Mouse (Mus musculus): Measurements from ENCODE around the gene Ypel4. TPM values are rescaled to one million over a fixed set of nuclear protein-coding genes. Genes with fewer than 3 reads are reported as not detected.

Ypel4 gene
- 18.9 and 19.8 TPM in 2 replicates for polyA plus RNA-seq (2015; fragmentation: Nextera tagmentation; extraction: Ambion mirVana)

GRCm38 (mm10) chr2:84733579-84734300 is at the start of gene Ypel4:
Ypel4 (plus strand) TSS chr2:84734058.
- H3K4me1 ChIP-seq (replicated peaks): peaks cover 52% of the 10 kb centered on the region
- H3K4me3 ChIP-seq: peak within 1 kb of the TSS; percentile 66
- no peaks in the 10 kb centered on the region for H3K9me3 ChIP-seq
- H3K27ac ChIP-seq (replicated peaks): peak within 1 kb of the TSS; percentile 87
- peak; percentile 82 for ATAC-seq (ENCODE audit: low FRiP score, low read depth)
- H3K36me3 ChIP-seq: no peaks in the 10 kb centered on the region
- peak within 1 kb of the TSS; percentile 67 for H3K4me2 ChIP-seq
- peak within 1 kb of the TSS; percentile 83 for H3K9ac ChIP-seq
- 3% methylated on average over 8 of the region's 8 CpGs for WGBS
- H3K27me3 ChIP-seq: no peaks in the 10 kb centered on the region

- Histone ChIP-seq H3K36me3 (peaks cover 78% of the 10 kb centered on the region), H3K9ac (no peak overlapping the region), H3K4me2 (no peak overlapping the region), H3K9me3 (no peaks in the 10 kb centered on the region), H3K4me3 (no peak overlapping the region), H3K27ac (replicated peaks) (no peak overlapping the region), H3K27me3 (no peaks in the 10 kb centered on the region), H3K4me1 (replicated peaks) (no peaks in the 10 kb centered on the region)
- ATAC-seq (ENCODE audit: low FRiP score, low read depth): no peak
- 79% methylated on average over 2 of the region's 2 CpGs for WGBS
Measured at GRCm38 (mm10) chr2:84688080-84688844, 45.6 kb upstream of the Ypel4 start.

GRCm38 (mm10) chr2:84690050-84690449 is 43.8 kb upstream of the Ypel4 start:
- no peak; the same call in 1 of the 2 replicates for ATAC-seq (ENCODE audit: low FRiP score, low read depth)
- no peaks in the 10 kb centered on the region for H3K9me3 ChIP-seq
- H3K4me3 ChIP-seq: no peak overlapping the region
- H3K27me3 ChIP-seq: no peaks in the 10 kb centered on the region
- H3K4me1 ChIP-seq (replicated peaks): no peaks in the 10 kb centered on the region
- H3K27ac ChIP-seq (replicated peaks): no peak overlapping the region
- WGBS: 89% methylated on average over 12 of the region's 12 CpGs
- peaks cover 89% of the 10 kb centered on the region for H3K36me3 ChIP-seq
- no peak overlapping the region for H3K4me2 ChIP-seq
- H3K9ac ChIP-seq: no peak overlapping the region

- peaks cover 63% of the 10 kb centered on the region for H3K36me3 ChIP-seq
- no peaks in the 10 kb centered on the region for H3K4me1 ChIP-seq (replicated peaks)
- 95% methylated on average over 5 of the region's 5 CpGs for WGBS
Measured at GRCm38 (mm10) chr2:84695007-84695695, 38.7 kb upstream of the Ypel4 start.

GRCm38 (mm10) chr2:84703497-84703896 is 30.4 kb upstream of the Ypel4 start:
- H3K27ac ChIP-seq (replicated peaks): no peak overlapping the region
- ATAC-seq (ENCODE audit: low FRiP score, low read depth): no peak
- H3K4me1 ChIP-seq (replicated peaks): peaks cover 16% of the 10 kb centered on the region
- H3K4me3 ChIP-seq: no peak overlapping the region
- no peaks in the 10 kb centered on the region for H3K9me3 ChIP-seq
- H3K9ac ChIP-seq: no peak overlapping the region
- WGBS: 97% methylated on average over 1 of the region's 1 CpGs
- no peak overlapping the region for H3K4me2 ChIP-seq
- H3K36me3 ChIP-seq: peaks cover 27% of the 10 kb centered on the region
- no peaks in the 10 kb centered on the region for H3K27me3 ChIP-seq

More at GRCm38 (mm10) chr2:84695007-84695695, 38.7 kb upstream of the Ypel4 start:
- Histone ChIP-seq H3K9ac (no peak overlapping the region), H3K4me2 (no peak overlapping the region), H3K27me3 (no peaks in the 10 kb centered on the region), H3K9me3 (no peaks in the 10 kb centered on the region), H3K27ac (replicated peaks) (no peak overlapping the region), H3K4me3 (no peak overlapping the region)
- ATAC-seq (ENCODE audit: low FRiP score, low read depth): no peak

GRCm38 (mm10) chr2:84704329-84704728 is 29.5 kb upstream of the Ypel4 start:
- Histone ChIP-seq H3K4me1 (replicated peaks) (peaks cover 22% of the 10 kb centered on the region), H3K4me3 (no peak overlapping the region), H3K27ac (replicated peaks) (no peak overlapping the region), H3K27me3 (no peaks in the 10 kb centered on the region), H3K4me2 (no peak overlapping the region), H3K9ac (no peak overlapping the region), H3K9me3 (no peaks in the 10 kb centered on the region), H3K36me3 (peaks cover 30% of the 10 kb centered on the region)
- WGBS: 84% methylated on average over 5 of the region's 5 CpGs
- ATAC-seq (ENCODE audit: low FRiP score, low read depth): no peak

GRCm38 (mm10) chr2:84705295-84705694 is 28.6 kb upstream of the Ypel4 start:
- Histone ChIP-seq H3K36me3 (peaks cover 28% of the 10 kb centered on the region), H3K27me3 (no peaks in the 10 kb centered on the region), H3K27ac (replicated peaks) (no peak overlapping the region), H3K4me1 (replicated peaks) (peaks cover 27% of the 10 kb centered on the region), H3K4me2 (no peak overlapping the region), H3K9me3 (no peaks in the 10 kb centered on the region), H3K4me3 (no peak overlapping the region), H3K9ac (no peak overlapping the region)
- 96% methylated on average over 1 of the region's 1 CpGs for WGBS
- ATAC-seq (ENCODE audit: low FRiP score, low read depth): no peak

- H3K4me3 ChIP-seq: no peak overlapping the region
- no peak overlapping the region for H3K4me2 ChIP-seq
- peaks cover 32% of the 10 kb centered on the region for H3K4me1 ChIP-seq (replicated peaks)
- H3K27me3 ChIP-seq: no peaks in the 10 kb centered on the region
- 44% methylated on average over 1 of the region's 1 CpGs for WGBS
- no peak for ATAC-seq (ENCODE audit: low FRiP score, low read depth)
- no peak overlapping the region for H3K9ac ChIP-seq
- H3K36me3 ChIP-seq: peaks cover 31% of the 10 kb centered on the region
- no peak overlapping the region for H3K27ac ChIP-seq (replicated peaks)
- no peaks in the 10 kb centered on the region for H3K9me3 ChIP-seq
Measured at GRCm38 (mm10) chr2:84707523-84707922, 26.3 kb upstream of the Ypel4 start.

- H3K4me1 ChIP-seq (replicated peaks): peaks cover 52% of the 10 kb centered on the region
- WGBS: 91% methylated on average over 2 of the region's 2 CpGs
- no peak for ATAC-seq (ENCODE audit: low FRiP score, low read depth)
- H3K4me2 ChIP-seq: no peak overlapping the region
- no peak overlapping the region for H3K27ac ChIP-seq (replicated peaks)
- peaks cover 23% of the 10 kb centered on the region for H3K36me3 ChIP-seq
- no peak overlapping the region for H3K9ac ChIP-seq
- H3K4me3 ChIP-seq: no peak overlapping the region
- H3K27me3 ChIP-seq: no peaks in the 10 kb centered on the region
- no peaks in the 10 kb centered on the region for H3K9me3 ChIP-seq
Measured at GRCm38 (mm10) chr2:84711898-84712297, 22.0 kb upstream of the Ypel4 start.

- Histone ChIP-seq H3K4me2 (peak overlapping the region; percentile 96), H3K27me3 (no peaks in the 10 kb centered on the region), H3K4me3 (peak overlapping the region; percentile 93), H3K9ac (peak overlapping the region; percentile 97), H3K4me1 (replicated peaks) (peaks cover 31% of the 10 kb centered on the region), H3K9me3 (no peaks in the 10 kb centered on the region), H3K27ac (replicated peaks) (peak overlapping the region; percentile 94), H3K36me3 (peaks cover 10% of the 10 kb centered on the region)
- WGBS: under 1% methylated on average over 26 of the region's 26 CpGs
- no peak; the same call in 1 of the 2 replicates for ATAC-seq (ENCODE audit: low FRiP score, low read depth)
Measured at GRCm38 (mm10) chr2:84714422-84714810, 19.4 kb upstream of the Ypel4 start.

GRCm38 (mm10) chr2:84714811-84715561 is 18.9 kb upstream of the Ypel4 start, which contains the start of gene Zdhhc5:
Zdhhc5 (minus strand) TSS chr2:84715180.
- WGBS: under 1% methylated on average over 100 of the region's 107 CpGs

More at GRCm38 (mm10) chr2:84714811-84715561, 18.9 kb upstream of the Ypel4 start, which contains the start of gene Zdhhc5:
- Histone ChIP-seq H3K27ac (replicated peaks) (peak within 1 kb of the TSS; percentile 94), H3K4me3 (peak within 1 kb of the TSS; percentile 93), H3K9me3 (no peaks in the 10 kb centered on the region), H3K36me3 (peaks cover 10% of the 10 kb centered on the region), H3K9ac (peak within 1 kb of the TSS; percentile 97), H3K4me1 (replicated peaks) (peaks cover 27% of the 10 kb centered on the region), H3K27me3 (no peaks in the 10 kb centered on the region), H3K4me2 (peak within 1 kb of the TSS; percentile 96)
- ATAC-seq (ENCODE audit: low FRiP score, low read depth): peak; percentile 96
